Mouse (Mus musculus): ENCODE data around the gene Safb2.

Safb2 gene

GRCm38 (mm10) chr17:56543684-56544224 is 40.6 kb downstream of the Safb2 start:
- in situ Hi-C loops (cut with MboI; ENCODE audit: unreplicated experiment in 2 of 2) = loop anchor here in 1 of 2 experiments (5.0 kb wide), 1 partner anchor 36 kb away; no protein-coding TSS in a partner anchor

- in situ Hi-C loops (cut with MboI; ENCODE audit: unreplicated experiment in 2 of 2) = loop anchor here in 1 of 2 experiments (5.0 kb wide), 1 partner anchor 35 kb away; no protein-coding TSS in a partner anchor
These were observed 41.6 kb downstream of the Safb2 start for GRCm38 (mm10) chr17:56542736-56543135.

- in situ Hi-C loops (cut with MboI; ENCODE audit: unreplicated experiment in 2 of 2) = loop anchor here in 1 of 2 experiments (5.0 kb wide), 1 partner anchor 33 kb away; no protein-coding TSS in a partner anchor
These were observed 43.8 kb downstream of the Safb2 start for GRCm38 (mm10) chr17:56540562-56540975.

GRCm38 (mm10) chr17:56537912-56538311 is 46.5 kb downstream of the Safb2 start:
- in situ Hi-C loops (cut with MboI; ENCODE audit: unreplicated experiment in 2 of 2) = no loop called here

- in situ Hi-C loops (cut with MboI; ENCODE audit: unreplicated experiment in 2 of 2) = no loop called here
These were observed 47.5 kb downstream of the Safb2 start for GRCm38 (mm10) chr17:56536874-56537273.

GRCm38 (mm10) chr17:56536192-56536591 is 48.2 kb downstream of the Safb2 start:
- in situ Hi-C loops (cut with MboI; ENCODE audit: unreplicated experiment in 2 of 2) = no loop called here

GRCm38 (mm10) chr17:56524943-56525342 is 59.4 kb downstream of the Safb2 start:
- in situ Hi-C loops (cut with MboI; ENCODE audit: unreplicated experiment in 2 of 2) = no loop called here

- in situ Hi-C loops (cut with MboI; ENCODE audit: unreplicated experiment in 2 of 2) = no loop called here
These were observed 61.6 kb downstream of the Safb2 start for GRCm38 (mm10) chr17:56522744-56523143.

- in situ Hi-C loops (cut with MboI; ENCODE audit: unreplicated experiment in 2 of 2) = no loop called here
These were observed 68.5 kb downstream of the Safb2 start for GRCm38 (mm10) chr17:56515690-56516410.

- in situ Hi-C loops (cut with MboI; ENCODE audit: unreplicated experiment in 2 of 2) = no loop called here
These were observed 69.5 kb downstream of the Safb2 start for GRCm38 (mm10) chr17:56514916-56515315.

GRCm38 (mm10) chr17:56514330-56514729 is 70.1 kb downstream of the Safb2 start:
- in situ Hi-C loops (cut with MboI; ENCODE audit: unreplicated experiment in 2 of 2) = no loop called here

GRCm38 (mm10) chr17:56512310-56512709 is 72.1 kb downstream of the Safb2 start, which contains the start of gene Znrf4:
Gene Znrf4 (minus strand): TSS chr17:56512431.
- in situ Hi-C loops (cut with MboI; ENCODE audit: unreplicated experiment in 2 of 2) = no loop called here

GRCm38 (mm10) chr17:56511707-56512090 is 72.7 kb downstream of the Safb2 start:
- in situ Hi-C loops (cut with MboI; ENCODE audit: unreplicated experiment in 2 of 2) = no loop called here

- in situ Hi-C loops (cut with MboI; ENCODE audit: unreplicated experiment in 2 of 2) = no loop called here
These were observed 73.2 kb downstream of the Safb2 start for GRCm38 (mm10) chr17:56510970-56511706.
